Mouse (Mus musculus) lung, adult 2 months (tissue): ENCODE data around the gene Usp17la.

Source experiments
- CTCF ChIP-seq: fragments of 200-500 bp; IDR thresholded peaks from 2 replicates; pipeline ENCODE4 v1.5.1; 2011; ENCODE audit warnings: mild to moderate bottlenecking, low read length, control low read depth; ENCODE audit not compliant: insufficient read depth
- POLR2A ChIP-seq: fragments of 200-500 bp; IDR thresholded peaks from 2 replicates; pipeline ENCODE4 v1.6.1; 2011; ENCODE audit warnings: low read depth, mild to moderate bottlenecking, control low read depth, low read length, borderline replicate concordance; ENCODE audit errors: extremely low read depth

GRCm38 (mm10) chr7:104842503-104842902 lies 14.3 kb upstream of the Usp17la start, which contains the start of gene Usp17lb:
- TF ChIP-seq CTCF (no peak), POLR2A (no peak)
